Mouse (Mus musculus) heart, embryonic 11.5 days (tissue): ENCODE data around the gene Psmd13. TPM values are rescaled to one million over a fixed set of nuclear protein-coding genes. Genes with fewer than 3 reads are reported as not detected.

ENCODE experiments used
- ATAC-seq: fragments of 200-750 bp; cut with Nextera tagmentation; replicated peaks from 2 replicates; pipeline ENCODE4 v1.8.0; 2017; ENCODE audit warnings: moderate library complexity; ENCODE audit not compliant: insufficient number of reproducible peaks, low FRiP score, low TSS enrichment
- H3K27ac ChIP-seq: fragments of 300-500 bp; sonication (generic); 2 replicates; pipeline ENCODE4 v1.5.1; 2014; ENCODE audit warnings: mild to moderate bottlenecking, low read depth, low read length
- H3K27me3 ChIP-seq: fragments of 300-500 bp; sonication (generic); 2 replicates; pipeline ENCODE4 v1.6.1; 2014; ENCODE audit warnings: mild to moderate bottlenecking, low read length, mixed read lengths; ENCODE audit not compliant: control insufficient read depth, insufficient read depth
- H3K36me3 ChIP-seq: fragments of 300-500 bp; sonication (generic); 2 replicates; pipeline ENCODE4 v1.6.1; 2014; ENCODE audit warnings: mild to moderate bottlenecking, low read length, moderate library complexity, mixed read lengths; ENCODE audit not compliant: control insufficient read depth, insufficient read depth
- H3K4me1 ChIP-seq: fragments of 300-500 bp; sonication (generic); 2 replicates; pipeline ENCODE4 v1.6.1; 2014; ENCODE audit warnings: low read length; ENCODE audit not compliant: control insufficient read depth, insufficient read depth
- H3K4me2 ChIP-seq: fragments of 300-500 bp; sonication (generic); 2 replicates; pipeline ENCODE4 v1.6.1; 2014; ENCODE audit warnings: mild to moderate bottlenecking, moderate library complexity
- H3K4me3 ChIP-seq: fragments of 300-500 bp; sonication (generic); 2 replicates; pipeline ENCODE4 v1.5.1; 2014; ENCODE audit warnings: low read depth, low read length
- H3K9ac ChIP-seq: fragments of 300-500 bp; sonication (generic); 2 replicates; pipeline ENCODE4 v1.6.1; 2014; ENCODE audit warnings: mild to moderate bottlenecking, low read depth, low read length, moderate library complexity
- H3K9me3 ChIP-seq: fragments of 300-500 bp; sonication (generic); replicated peaks from 2 replicates; pipeline ENCODE4 v1.6.1; 2016; ENCODE audit warnings: low read length; ENCODE audit not compliant: control insufficient read depth
- WGBS: fragments of 180-500 bp; shearing (Covaris S2); extraction: QIAGEN DNeasy Blood & Tissue Kit; methylation state at CpG from one replicate; pipeline ENCODE4 v1.1.7; 2014; ENCODE audit not compliant: insufficient replicate concordance; 5-methylcytosine and 5-hydroxymethylcytosine counted together
- polyA plus RNA-seq: library from polyadenylated mRNA; unstranded; fragments of >200 nt; fragmentation: Nextera tagmentation; extraction: Ambion mirVana; gene quantifications from 2 replicates; pipeline ENCODE4 v1.2.1, GENCODE M21; 2014

Gene Psmd13
- polyA plus RNA-seq, 1 experiment from 2014 or later = 139 TPM

DNA sequence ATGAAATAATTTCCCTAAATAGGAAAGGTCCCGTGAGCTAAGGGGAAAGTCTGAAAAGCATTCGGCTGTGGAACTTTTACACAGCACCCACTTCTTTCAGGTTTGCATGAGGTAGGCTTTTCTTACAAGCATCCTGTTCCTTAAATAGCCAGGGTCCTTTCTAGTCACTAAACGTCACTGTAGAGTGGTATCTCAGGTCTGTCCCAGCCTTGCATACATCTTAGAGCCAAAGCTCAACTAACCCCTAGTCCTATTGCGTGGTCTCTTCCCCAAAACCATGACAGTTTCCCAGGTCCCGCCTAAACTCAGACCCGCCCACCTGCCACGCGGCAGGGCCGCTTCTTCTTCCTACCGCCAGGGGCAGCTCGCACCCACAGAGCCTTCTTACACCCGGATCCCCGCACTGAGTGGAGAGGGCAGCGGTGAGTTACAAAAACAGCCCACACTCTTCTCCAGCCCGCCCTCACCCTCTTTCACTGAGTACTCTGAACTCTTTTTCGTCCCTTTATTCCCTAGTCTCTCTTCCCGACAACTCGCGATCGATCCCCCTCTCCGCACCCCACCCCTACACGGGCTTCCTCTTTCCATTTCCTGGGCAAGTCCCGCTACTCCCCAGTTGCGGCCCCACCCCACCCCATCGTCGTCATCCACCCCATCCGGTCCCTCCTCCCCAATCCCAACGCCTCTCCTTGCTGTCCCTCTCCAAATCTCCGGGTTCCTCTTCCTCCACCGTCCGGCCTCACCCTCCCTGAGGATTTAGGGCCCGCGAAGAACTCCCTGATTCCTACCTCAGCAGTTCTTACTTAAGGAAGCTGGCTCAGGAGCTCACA, 59.7 kb downstream of the Psmd13 start, which contains the start of gene Pgghg:
Gene Pgghg, plus strand, starts transcription at position 170 of the 830 bp plus-strand sequence.
- 3% methylated on average over 33 of the region's 33 CpGs for WGBS
- Histone ChIP-seq H3K36me3 (no peaks in the 10 kb centered on the region), H3K4me1 (peaks cover 1% of the 10 kb centered on the region; the same call in 1 of the 2 replicates), H3K4me2 (peak within 1 kb of the TSS; percentile 79), H3K4me3 (peak within 1 kb of the TSS; percentile 53), H3K9me3 (no peaks in the 10 kb centered on the region), H3K9ac (peak within 1 kb of the TSS; percentile 86), H3K27me3 (peaks cover 3% of the 10 kb centered on the region; the same call in 1 of the 2 replicates), H3K27ac (peak within 1 kb of the TSS; percentile 85)
- ATAC-seq = peak; percentile 82

- Histone ChIP-seq H3K9me3 (no peaks in the 10 kb centered on the region), H3K36me3 (no peaks in the 10 kb centered on the region), H3K4me1 (peaks cover 2% of the 10 kb centered on the region; the same call in 1 of the 2 replicates), H3K4me3 (peak overlapping the region; percentile 53), H3K9ac (peak overlapping the region; percentile 86), H3K4me2 (peak overlapping the region; percentile 79), H3K27me3 (peaks cover 3% of the 10 kb centered on the region; the same call in 1 of the 2 replicates), H3K27ac (peak overlapping the region; percentile 85)
- 61% methylated on average over 9 of the region's 9 CpGs for WGBS
- ATAC-seq = no peak
These were observed 60.6 kb downstream of the Psmd13 start for GRCm38 (mm10) chr7:140942341-140942740.

DNA sequence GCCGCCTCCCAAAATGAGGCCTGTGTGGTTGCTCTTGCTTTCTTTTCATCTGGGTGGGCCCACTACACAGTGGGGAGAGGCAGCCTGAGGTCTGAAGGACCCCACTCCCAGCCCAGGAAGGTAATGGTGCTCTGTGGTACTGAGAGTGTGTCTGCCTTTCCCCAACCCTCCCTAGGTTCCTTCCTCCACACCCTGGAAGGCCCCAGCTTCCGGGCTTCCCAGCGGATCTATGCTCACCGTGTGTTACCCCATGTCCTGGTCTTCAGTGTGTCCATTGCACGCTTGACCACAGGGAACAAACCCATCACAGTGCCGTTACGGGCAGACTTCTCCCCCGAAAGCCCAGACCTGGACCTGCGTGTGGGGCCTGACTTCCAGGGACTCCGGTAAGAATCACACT, 61.0 kb downstream of the Psmd13 start:
- H3K36me3 ChIP-seq = no peaks in the 10 kb centered on the region
- H3K4me2 ChIP-seq = no peak overlapping the region
- H3K27ac ChIP-seq = no peak overlapping the region
- 88% methylated on average over 10 of the region's 10 CpGs for WGBS
- H3K9me3 ChIP-seq = no peaks in the 10 kb centered on the region
- H3K27me3 ChIP-seq = peaks cover 3% of the 10 kb centered on the region; the same call in 1 of the 2 replicates
- peaks cover 2% of the 10 kb centered on the region; the same call in 1 of the 2 replicates for H3K4me1 ChIP-seq
- H3K9ac ChIP-seq = no peak overlapping the region
- no peak for ATAC-seq
- H3K4me3 ChIP-seq = no peak overlapping the region

DNA sequence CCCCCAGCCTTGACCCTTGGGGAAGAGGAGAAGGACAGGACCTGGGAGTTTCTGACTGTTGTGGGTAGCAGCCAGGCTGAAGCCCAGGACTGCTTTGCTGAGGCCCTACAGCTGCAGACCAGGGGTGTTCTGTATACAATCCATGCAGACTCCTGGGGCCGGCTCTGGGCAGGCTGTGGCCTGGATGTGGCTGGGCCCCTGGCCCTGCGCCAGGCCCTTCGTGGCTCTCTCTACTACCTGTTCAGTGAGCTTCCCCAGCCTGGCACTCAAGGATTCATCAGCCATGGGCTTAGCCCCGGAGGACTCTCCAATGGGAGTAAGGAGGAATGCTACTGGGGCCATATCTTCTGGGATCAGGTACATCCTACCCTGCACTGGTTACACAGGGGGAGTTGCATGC, 61.6 kb downstream of the Psmd13 start:
- Histone ChIP-seq H3K27me3 (peaks cover 3% of the 10 kb centered on the region; the same call in 1 of the 2 replicates), H3K9me3 (no peaks in the 10 kb centered on the region), H3K36me3 (no peaks in the 10 kb centered on the region), H3K4me1 (peaks cover 5% of the 10 kb centered on the region), H3K4me2 (no peak overlapping the region), H3K9ac (no peak overlapping the region), H3K4me3 (no peak overlapping the region), H3K27ac (no peak overlapping the region)
- WGBS = 78% methylated on average over 4 of the region's 4 CpGs
- no peak for ATAC-seq

- peaks cover 6% of the 10 kb centered on the region for H3K4me1 ChIP-seq
- no peaks in the 10 kb centered on the region for H3K36me3 ChIP-seq
- H3K9me3 ChIP-seq = no peaks in the 10 kb centered on the region
- no peaks in the 10 kb centered on the region for H3K27me3 ChIP-seq
- no peak overlapping the region for H3K27ac ChIP-seq
- no peak for ATAC-seq
- no peak overlapping the region for H3K9ac ChIP-seq
- 84% methylated on average over 7 of the region's 7 CpGs for WGBS
- H3K4me2 ChIP-seq = no peak overlapping the region
- H3K4me3 ChIP-seq = no peak overlapping the region
These were observed 62.5 kb downstream of the Psmd13 start for GRCm38 (mm10) chr7:140944236-140944635.

DNA sequence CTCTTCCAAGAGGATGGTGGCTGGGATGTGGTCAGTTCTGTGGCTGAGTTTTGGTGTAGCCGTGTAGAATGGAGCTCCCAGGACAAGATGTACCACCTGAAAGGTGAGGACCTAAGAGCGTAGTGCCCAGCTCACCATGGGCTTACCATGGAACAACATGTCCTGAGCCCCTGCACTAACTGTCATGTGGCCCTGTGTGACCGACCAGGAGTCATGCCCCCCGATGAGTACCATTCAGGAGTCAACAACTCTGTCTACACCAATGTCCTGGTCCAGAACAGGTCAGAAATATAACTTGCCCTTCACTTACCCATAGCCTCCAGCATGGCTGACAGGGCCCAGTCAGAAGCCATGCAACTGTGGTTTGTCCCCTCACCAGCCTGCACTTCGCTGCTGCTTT, 63.5 kb downstream of the Psmd13 start:
- H3K9ac ChIP-seq = no peak overlapping the region
- no peak for ATAC-seq
- H3K4me2 ChIP-seq = no peak overlapping the region
- no peaks in the 10 kb centered on the region for H3K27me3 ChIP-seq
- no peaks in the 10 kb centered on the region for H3K9me3 ChIP-seq
- peaks cover 6% of the 10 kb centered on the region for H3K4me1 ChIP-seq
- H3K4me3 ChIP-seq = no peak overlapping the region
- 80% methylated on average over 5 of the region's 5 CpGs for WGBS
- H3K36me3 ChIP-seq = no peaks in the 10 kb centered on the region
- no peak overlapping the region for H3K27ac ChIP-seq

DNA sequence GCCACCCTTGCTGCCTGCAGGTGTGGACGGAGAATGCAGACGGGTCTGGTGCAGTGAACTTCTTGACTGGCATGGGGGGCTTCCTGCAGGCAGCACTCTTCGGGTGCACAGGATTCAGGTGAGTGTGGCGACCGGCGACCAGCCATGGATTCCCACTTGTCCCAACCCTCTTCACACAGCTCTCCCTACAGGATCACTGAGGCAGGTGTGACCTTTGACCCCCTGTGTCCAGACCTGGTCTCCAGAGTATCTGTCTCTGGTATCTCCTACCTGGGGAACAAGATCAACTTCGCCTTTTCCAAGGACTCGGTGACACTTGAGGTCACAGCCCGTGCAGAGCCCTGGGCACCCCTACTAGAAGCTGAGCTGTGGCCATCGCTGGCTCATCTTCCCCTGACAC, 64.5 kb downstream of the Psmd13 start:
- peaks cover 6% of the 10 kb centered on the region for H3K4me1 ChIP-seq
- ATAC-seq = no peak
- H3K9ac ChIP-seq = no peak overlapping the region
- H3K36me3 ChIP-seq = no peaks in the 10 kb centered on the region
- H3K4me3 ChIP-seq = no peak overlapping the region
- H3K4me2 ChIP-seq = no peak overlapping the region
- WGBS = 83% methylated on average over 10 of the region's 10 CpGs
- H3K9me3 ChIP-seq = no peaks in the 10 kb centered on the region
- no peaks in the 10 kb centered on the region for H3K27me3 ChIP-seq
- H3K27ac ChIP-seq = peak overlapping the region; percentile 70

GRCm38 (mm10) chr7:140946980-140947379, 65.2 kb downstream of the Psmd13 start:
- no peaks in the 10 kb centered on the region for H3K9me3 ChIP-seq
- H3K27ac ChIP-seq = peak overlapping the region; percentile 70
- no peaks in the 10 kb centered on the region for H3K27me3 ChIP-seq
- 0 out of 2 replicates have a peak, but pooled peaks have one; percentile 3 for ATAC-seq
- peaks cover 6% of the 10 kb centered on the region for H3K4me1 ChIP-seq
- no peak overlapping the region for H3K4me3 ChIP-seq
- WGBS = 29% methylated on average over 7 of the region's 7 CpGs
- H3K9ac ChIP-seq = 0 out of 2 replicates have a peak overlapping the region, but pooled peaks have one; percentile 22
- H3K4me2 ChIP-seq = no peak overlapping the region
- H3K36me3 ChIP-seq = no peaks in the 10 kb centered on the region
